Mouse (Mus musculus): ENCODE data around the gene Cmc1. TPM values are rescaled to one million over a fixed set of nuclear protein-coding genes. Genes with fewer than 3 reads are reported as not detected.
A peak's percentile ranks its signal among the peaks of the same experiment; 100 is the strongest.

The Cmc1 gene
- polyA plus RNA-seq (2015; fragmentation: Nextera tagmentation; extraction: Ambion mirVana): 31.7 and 32.2 TPM in 2 replicates

GRCm38 (mm10) chr9:118149407-118150402 is at the start of gene Cmc1:
Gene Cmc1 (minus strand): TSS chr9:118150177.
- WGBS: 1% methylated on average over 58 of the region's 58 CpGs

GRCm38 (mm10) chr9:118198557-118198956 is 48.6 kb upstream of the Cmc1 start:
- H3K9ac ChIP-seq: no peak overlapping the region
- WGBS: 93% methylated on average over 1 of the region's 1 CpGs
- no peaks in the 10 kb centered on the region for H3K4me1 ChIP-seq
- ATAC-seq (replicated peaks): no peak
- H3K27ac ChIP-seq: no peak overlapping the region
- no peaks in the 10 kb centered on the region for H3K9me3 ChIP-seq
- H3K4me2 ChIP-seq: no peak overlapping the region
- H3K4me3 ChIP-seq: no peak overlapping the region
- no peaks in the 10 kb centered on the region for H3K27me3 ChIP-seq (replicated peaks)
- H3K36me3 ChIP-seq (replicated peaks): no peaks in the 10 kb centered on the region

More at GRCm38 (mm10) chr9:118149407-118150402, at the start of gene Cmc1:
- Histone ChIP-seq H3K36me3 (replicated peaks) (no peaks in the 10 kb centered on the region), H3K4me2 (peak within 1 kb of the TSS; percentile 66), H3K4me3 (peak within 1 kb of the TSS; percentile 96), H3K4me1 (peaks cover 23% of the 10 kb centered on the region), H3K27ac (peak within 1 kb of the TSS; percentile 85), H3K9me3 (no peaks in the 10 kb centered on the region), H3K27me3 (replicated peaks) (no peaks in the 10 kb centered on the region), H3K9ac (peak within 1 kb of the TSS; percentile 84)
- ATAC-seq (replicated peaks): peak; percentile 96

GRCm38 (mm10) chr9:118196661-118197390 is 46.8 kb upstream of the Cmc1 start:
- Histone ChIP-seq H3K27ac (no peak overlapping the region), H3K4me1 (no peaks in the 10 kb centered on the region), H3K36me3 (replicated peaks) (no peaks in the 10 kb centered on the region), H3K4me3 (no peak overlapping the region), H3K9me3 (no peaks in the 10 kb centered on the region), H3K4me2 (no peak overlapping the region), H3K27me3 (replicated peaks) (no peaks in the 10 kb centered on the region), H3K9ac (no peak overlapping the region)
- WGBS: 76% methylated on average over 9 of the region's 9 CpGs
- no peak for ATAC-seq (replicated peaks)

- WGBS: 92% methylated on average over 1 of the region's 1 CpGs
Measured at GRCm38 (mm10) chr9:118193263-118193662, 43.3 kb upstream of the Cmc1 start.

GRCm38 (mm10) chr9:118191276-118191675 is 41.3 kb upstream of the Cmc1 start:
- 80% methylated on average over 10 of the region's 10 CpGs for WGBS
- no peak for ATAC-seq (replicated peaks)
- Histone ChIP-seq H3K9ac (no peak overlapping the region), H3K36me3 (replicated peaks) (no peaks in the 10 kb centered on the region), H3K27ac (no peak overlapping the region), H3K27me3 (replicated peaks) (no peaks in the 10 kb centered on the region), H3K4me1 (no peaks in the 10 kb centered on the region), H3K4me2 (no peak overlapping the region), H3K9me3 (no peaks in the 10 kb centered on the region), H3K4me3 (no peak overlapping the region)

More at GRCm38 (mm10) chr9:118193263-118193662, 43.3 kb upstream of the Cmc1 start:
- H3K36me3 ChIP-seq (replicated peaks): no peaks in the 10 kb centered on the region
- H3K9me3 ChIP-seq: no peaks in the 10 kb centered on the region
- H3K27ac ChIP-seq: no peak overlapping the region
- H3K4me3 ChIP-seq: no peak overlapping the region
- H3K27me3 ChIP-seq (replicated peaks): no peaks in the 10 kb centered on the region
- H3K4me1 ChIP-seq: no peaks in the 10 kb centered on the region
- no peak overlapping the region for H3K4me2 ChIP-seq
- no peak overlapping the region for H3K9ac ChIP-seq
- ATAC-seq (replicated peaks): no peak

GRCm38 (mm10) chr9:118188374-118188773 is 38.4 kb upstream of the Cmc1 start:
- H3K4me1 ChIP-seq: no peaks in the 10 kb centered on the region
- WGBS: 93% methylated on average over 6 of the region's 6 CpGs
- H3K9ac ChIP-seq: no peak overlapping the region
- no peak for ATAC-seq (replicated peaks)
- H3K9me3 ChIP-seq: no peaks in the 10 kb centered on the region
- no peaks in the 10 kb centered on the region for H3K27me3 ChIP-seq (replicated peaks)
- no peak overlapping the region for H3K4me3 ChIP-seq
- no peak overlapping the region for H3K27ac ChIP-seq
- no peak overlapping the region for H3K4me2 ChIP-seq
- no peaks in the 10 kb centered on the region for H3K36me3 ChIP-seq (replicated peaks)

- WGBS: 54% methylated on average over 7 of the region's 7 CpGs
Measured at GRCm38 (mm10) chr9:118187420-118187819, 37.4 kb upstream of the Cmc1 start.

GRCm38 (mm10) chr9:118186776-118187175 is 36.8 kb upstream of the Cmc1 start:
- 63% methylated on average over 10 of the region's 10 CpGs for WGBS

More at GRCm38 (mm10) chr9:118187420-118187819, 37.4 kb upstream of the Cmc1 start:
- Histone ChIP-seq H3K27me3 (replicated peaks) (no peaks in the 10 kb centered on the region), H3K9ac (no peak overlapping the region), H3K27ac (no peak overlapping the region), H3K4me1 (no peaks in the 10 kb centered on the region), H3K9me3 (no peaks in the 10 kb centered on the region), H3K36me3 (replicated peaks) (no peaks in the 10 kb centered on the region), H3K4me2 (no peak overlapping the region), H3K4me3 (no peak overlapping the region)
- no peak for ATAC-seq (replicated peaks)

GRCm38 (mm10) chr9:118179136-118180025 is 29.4 kb upstream of the Cmc1 start:
- Histone ChIP-seq H3K27ac (no peak overlapping the region), H3K4me2 (no peak overlapping the region), H3K4me1 (no peaks in the 10 kb centered on the region), H3K9me3 (no peaks in the 10 kb centered on the region), H3K9ac (no peak overlapping the region), H3K36me3 (replicated peaks) (no peaks in the 10 kb centered on the region), H3K27me3 (replicated peaks) (no peaks in the 10 kb centered on the region), H3K4me3 (no peak overlapping the region)
- no peak for ATAC-seq (replicated peaks)
- WGBS: 85% methylated on average over 18 of the region's 18 CpGs

More at GRCm38 (mm10) chr9:118186776-118187175, 36.8 kb upstream of the Cmc1 start:
- H3K4me2 ChIP-seq: no peak overlapping the region
- no peaks in the 10 kb centered on the region for H3K27me3 ChIP-seq (replicated peaks)
- no peak for ATAC-seq (replicated peaks)
- no peaks in the 10 kb centered on the region for H3K9me3 ChIP-seq
- no peaks in the 10 kb centered on the region for H3K36me3 ChIP-seq (replicated peaks)
- H3K4me3 ChIP-seq: no peak overlapping the region
- no peak overlapping the region for H3K9ac ChIP-seq
- no peaks in the 10 kb centered on the region for H3K4me1 ChIP-seq
- H3K27ac ChIP-seq: no peak overlapping the region

GRCm38 (mm10) chr9:118176687-118177086 is 26.7 kb upstream of the Cmc1 start:
- H3K9ac ChIP-seq: no peak overlapping the region
- H3K4me2 ChIP-seq: no peak overlapping the region
- no peak overlapping the region for H3K4me3 ChIP-seq
- ATAC-seq (replicated peaks): no peak
- no peak overlapping the region for H3K27ac ChIP-seq
- H3K9me3 ChIP-seq: no peaks in the 10 kb centered on the region
- no peaks in the 10 kb centered on the region for H3K27me3 ChIP-seq (replicated peaks)
- no peaks in the 10 kb centered on the region for H3K36me3 ChIP-seq (replicated peaks)
- WGBS: 96% methylated on average over 3 of the region's 3 CpGs
- no peaks in the 10 kb centered on the region for H3K4me1 ChIP-seq

- H3K27ac ChIP-seq: no peak overlapping the region
- no peaks in the 10 kb centered on the region for H3K27me3 ChIP-seq (replicated peaks)
- no peak for ATAC-seq (replicated peaks)
- H3K4me3 ChIP-seq: no peak overlapping the region
- H3K36me3 ChIP-seq (replicated peaks): no peaks in the 10 kb centered on the region
- 93% methylated on average over 4 of the region's 4 CpGs for WGBS
- H3K4me2 ChIP-seq: no peak overlapping the region
- H3K4me1 ChIP-seq: no peaks in the 10 kb centered on the region
- H3K9ac ChIP-seq: no peak overlapping the region
- H3K9me3 ChIP-seq: no peaks in the 10 kb centered on the region
Measured at GRCm38 (mm10) chr9:118175411-118175810, 25.4 kb upstream of the Cmc1 start.

Data from midbrain, embryonic 15.5 days (tissue).